Mouse (Mus musculus) embryo, embryonic 10.5 days (tissue): ENCODE data around the gene Depp1.
"Not testable (repeated sequence)": the region's sequence is repeated elsewhere in the genome, so short reads cannot be mapped to it uniquely, and the experiment has no call there.

Experiments used
- DNase-seq: peaks from one replicate; pipeline ENCODE4 v3.0.0-alpha.2; 2015; ENCODE audit warnings: low spot score

Depp1 gene

GRCm38 (mm10) chr6:116650406-116650805 lies at the start of gene Depp1:
Depp1 (plus strand) TSS chr6:116650609.
- DNase-seq: peak; percentile 50

- not testable (repeated sequence) for DNase-seq
Observed at GRCm38 (mm10) chr6:116600969-116601368, 49.4 kb upstream of the Depp1 start.

DNA sequence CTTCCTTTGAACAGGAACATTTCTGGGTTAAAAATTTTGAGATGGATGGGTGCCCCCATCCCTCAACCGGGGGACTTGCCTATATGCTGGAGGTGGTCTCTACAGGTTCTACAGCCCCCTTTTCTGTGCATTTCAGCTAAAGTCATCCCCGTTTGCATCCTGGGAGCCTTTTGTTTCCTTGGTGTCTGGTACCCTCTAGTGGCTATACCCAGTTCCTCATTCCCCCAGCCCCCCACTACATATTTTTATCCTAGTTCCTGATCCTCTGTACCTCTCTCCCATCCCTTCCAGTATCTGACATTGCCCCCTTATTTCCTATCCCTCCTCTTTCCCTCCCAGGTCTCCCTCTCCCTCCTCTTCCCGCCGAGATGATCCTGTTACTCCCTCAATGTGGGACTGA lies 43.2 kb upstream of the Depp1 start:
- DNase-seq: no peak

DNA sequence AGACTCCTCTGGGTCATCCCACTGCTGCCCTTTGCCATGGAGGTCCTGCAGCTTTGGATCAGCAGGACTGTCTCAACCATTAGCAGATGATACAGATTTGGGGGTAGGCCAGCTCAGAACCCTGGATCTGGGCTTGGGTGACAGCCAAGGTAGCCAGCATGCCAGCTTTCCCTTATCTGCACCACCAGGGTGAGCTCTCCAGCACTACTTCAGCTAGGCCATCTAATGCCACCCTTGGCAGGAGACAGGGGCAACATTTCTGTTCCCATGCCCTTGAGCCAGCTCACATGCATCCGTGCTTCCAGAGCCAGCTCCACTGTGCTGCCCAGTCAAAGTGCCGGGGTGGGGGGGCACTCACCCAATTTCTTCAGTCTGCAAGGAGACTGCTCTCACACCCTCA lies 34.7 kb upstream of the Depp1 start:
- no peak for DNase-seq

- no peak for DNase-seq
Observed at GRCm38 (mm10) chr6:116618073-116618472, 32.3 kb upstream of the Depp1 start.

DNA sequence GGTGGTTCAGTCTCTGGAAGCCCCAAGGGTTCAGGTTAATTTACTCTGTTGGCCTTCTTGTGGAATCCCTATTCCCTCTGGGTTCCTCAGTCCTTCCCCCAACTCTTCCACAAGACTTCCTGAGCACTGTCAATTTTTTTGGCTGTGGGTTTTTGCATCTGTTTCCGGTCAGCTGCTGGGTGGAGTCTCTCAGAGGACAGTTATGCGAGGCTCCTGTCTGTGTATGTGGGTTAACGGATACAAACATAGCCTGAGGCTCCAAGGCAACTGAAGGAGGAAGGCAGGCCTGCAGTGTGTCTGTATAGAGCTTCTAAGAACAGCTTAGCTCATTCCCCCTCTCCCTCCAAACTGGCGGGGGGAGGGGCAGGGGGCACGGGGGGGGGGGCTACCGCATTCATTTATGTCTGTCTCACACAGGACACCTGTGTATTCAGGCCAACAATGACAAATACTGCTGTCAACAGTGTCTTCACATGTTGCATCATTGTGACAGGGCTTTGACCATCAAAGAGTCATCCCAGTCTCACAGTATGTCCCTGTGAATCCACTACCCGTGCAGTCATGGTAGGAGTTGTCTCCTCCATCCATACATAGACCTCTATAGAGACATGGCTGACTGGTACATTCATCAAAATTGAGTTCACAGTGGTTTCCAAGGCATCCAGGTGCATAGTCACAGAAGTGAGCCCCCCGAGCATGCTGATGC lies 28.9 kb upstream of the Depp1 start:
- no peak for DNase-seq

GRCm38 (mm10) chr6:116626417-116626816 lies 24.0 kb upstream of the Depp1 start:
- not testable (repeated sequence) for DNase-seq

DNA sequence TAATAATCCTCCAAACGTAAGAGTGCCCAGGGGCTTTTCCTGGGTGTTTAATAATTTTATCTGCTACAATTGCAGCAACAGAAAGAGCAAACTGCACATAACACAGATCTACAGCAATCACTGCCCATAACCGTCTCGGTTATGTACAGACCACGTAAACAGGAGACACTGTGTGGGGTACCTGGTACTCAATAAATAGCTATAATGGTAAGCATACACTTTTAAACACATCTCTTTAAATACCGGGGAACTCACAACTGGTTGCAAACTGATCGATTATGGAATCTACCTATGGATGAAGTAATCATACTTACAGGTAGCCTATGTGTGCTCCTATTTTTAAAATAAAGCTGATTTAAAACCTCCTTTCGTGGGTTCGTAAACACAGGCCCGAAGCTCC lies 22.3 kb upstream of the Depp1 start:
- DNase-seq: peak; percentile 31

DNA sequence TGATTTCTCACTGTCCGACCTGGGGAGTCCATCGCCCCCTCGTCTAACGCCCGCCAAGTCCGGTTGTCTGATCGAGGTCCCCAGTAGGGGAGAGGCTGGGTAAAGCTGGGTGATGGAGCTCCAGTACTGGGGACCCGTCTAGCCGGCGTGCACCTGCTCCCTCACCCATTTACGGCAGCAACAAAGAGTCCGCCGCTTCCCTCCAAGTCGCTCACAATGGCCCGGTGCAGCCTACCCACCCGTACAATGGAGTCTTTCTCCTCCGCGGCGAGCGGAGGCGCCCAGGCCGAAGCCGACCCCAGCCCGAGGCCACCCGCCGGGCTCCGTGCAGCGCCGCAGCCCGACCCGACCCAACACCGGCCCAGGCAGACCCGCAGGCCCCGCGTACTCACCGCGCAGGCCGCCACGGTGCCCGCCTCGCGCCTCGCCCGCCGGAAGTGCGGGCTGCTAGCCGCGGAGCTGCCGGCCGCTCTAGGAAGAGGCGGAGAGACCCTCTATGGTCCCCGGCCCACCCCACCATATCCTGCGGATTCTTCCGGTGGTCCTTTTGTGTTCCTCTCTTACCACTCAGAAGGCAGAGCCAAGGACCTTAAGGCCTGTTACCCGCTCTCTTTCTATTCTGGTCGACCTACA lies 21.8 kb upstream of the Depp1 start, which contains the start of gene Zfp422:
TSS of gene Zfp422 (minus strand) at position 461 of the 633 bp plus-strand sequence.
- DNase-seq: peak; percentile 88

- DNase-seq: peak; percentile 17
Observed at GRCm38 (mm10) chr6:116629766-116630165, 20.6 kb upstream of the Depp1 start.

DNA sequence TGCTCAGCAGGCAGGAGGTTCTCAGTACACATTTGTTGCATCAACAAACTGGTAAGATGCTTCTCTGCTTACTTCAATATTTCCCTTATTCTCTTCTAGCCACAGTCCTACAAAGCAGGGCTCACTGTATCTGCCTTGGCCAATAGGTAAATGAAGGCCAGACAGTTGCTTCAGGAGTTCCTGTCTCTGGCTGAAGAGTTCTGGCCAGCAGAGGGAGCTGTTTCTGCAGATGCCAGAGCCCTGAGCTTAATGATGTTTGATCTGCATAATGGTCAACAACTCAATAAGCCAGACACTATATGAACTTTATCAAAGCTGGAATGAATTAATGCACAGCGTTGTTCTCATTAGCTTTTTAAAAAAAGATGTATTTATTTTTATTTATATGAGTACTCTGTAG lies 18.3 kb upstream of the Depp1 start:
- DNase-seq: peak; percentile 77

DNA sequence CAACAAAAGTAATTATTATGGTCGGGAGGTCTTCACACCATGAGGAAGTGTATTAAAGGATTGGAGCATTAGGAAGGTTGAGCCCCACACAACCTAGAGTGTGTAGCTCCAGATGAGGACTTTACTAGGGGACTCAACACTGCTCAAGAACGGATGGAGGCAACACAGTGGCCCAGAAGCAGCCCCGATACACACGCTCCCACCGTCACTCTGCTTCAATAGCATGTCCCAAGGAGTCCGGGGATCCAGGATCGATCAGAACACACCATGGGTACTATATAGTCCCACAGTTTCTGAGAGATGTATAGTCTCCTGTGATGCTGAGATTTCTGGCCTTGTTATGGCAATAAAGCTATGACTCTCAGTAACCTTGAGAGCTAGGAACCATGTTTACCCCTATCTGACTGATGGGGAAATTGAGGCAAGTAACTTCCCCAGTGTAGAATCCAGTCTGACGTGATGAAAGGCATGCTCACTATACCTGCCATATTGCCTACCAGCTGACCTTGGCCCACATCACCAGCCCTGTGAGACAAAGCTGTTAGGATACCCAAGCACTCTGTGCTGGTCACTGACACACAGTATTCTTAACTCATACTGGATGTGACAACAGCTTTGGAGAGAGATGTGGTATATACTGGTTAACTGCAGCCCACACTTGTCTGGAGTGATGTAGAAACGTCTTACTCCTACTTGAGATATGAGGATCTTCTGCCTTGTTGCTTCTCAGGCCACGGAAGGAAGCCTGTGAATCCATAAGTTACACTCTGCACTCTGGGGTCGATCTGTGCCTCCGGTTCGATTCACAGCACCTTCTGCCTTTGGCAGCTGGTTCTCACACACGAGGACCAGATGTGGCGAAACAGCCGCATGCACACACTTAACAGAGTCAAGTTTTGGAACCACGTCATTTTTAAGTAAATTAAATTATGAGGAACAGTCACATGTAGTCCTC lies 16.4 kb upstream of the Depp1 start:
- no peak for DNase-seq

DNA sequence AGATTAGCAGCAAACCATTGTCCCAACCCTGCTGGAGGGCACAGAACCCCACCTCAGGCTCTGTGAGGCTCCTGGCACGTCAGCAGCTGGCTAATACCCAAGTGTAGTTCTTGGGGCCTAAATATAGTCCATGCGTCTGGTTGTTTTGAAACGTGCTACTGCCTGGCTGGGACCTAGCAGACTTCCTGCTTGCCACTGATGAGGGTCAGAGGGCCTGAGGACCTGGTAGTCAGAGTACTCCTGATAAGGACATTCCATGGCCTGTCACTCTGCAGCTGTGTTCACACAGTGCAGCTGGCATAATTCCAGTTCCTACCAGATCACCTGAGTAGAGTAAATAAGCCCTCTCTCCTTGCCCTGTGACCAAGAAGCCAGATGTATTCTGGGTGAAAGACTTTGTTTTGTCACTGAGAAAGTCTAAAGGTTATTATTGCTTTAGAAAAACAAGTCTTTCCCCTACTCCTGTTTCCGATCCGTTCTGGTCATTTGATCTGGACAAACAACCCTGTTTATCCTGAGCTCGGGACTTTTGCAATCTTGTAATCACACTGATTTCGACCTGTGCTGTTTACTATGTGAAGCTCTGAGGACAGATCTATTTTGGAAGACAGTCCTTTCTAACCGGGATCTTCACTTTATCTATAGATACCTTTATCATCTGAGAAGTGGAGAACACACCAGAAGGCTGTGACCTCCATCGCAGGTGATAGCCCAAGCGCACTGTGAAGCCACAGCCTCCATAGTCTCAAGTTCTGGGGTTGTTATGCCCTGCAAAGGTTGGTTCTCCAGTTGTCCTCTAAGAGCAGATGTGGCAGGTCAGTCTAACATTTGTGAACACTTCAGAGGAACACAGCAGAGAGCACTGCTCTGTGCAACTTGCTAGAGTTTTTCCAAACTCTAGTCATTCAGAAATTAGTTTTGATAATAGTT lies 14.9 kb upstream of the Depp1 start:
- peak; percentile 35 for DNase-seq

- DNase-seq: no peak
Observed at GRCm38 (mm10) chr6:116636581-116637235, 13.7 kb upstream of the Depp1 start.

GRCm38 (mm10) chr6:116637496-116637895 lies 12.9 kb upstream of the Depp1 start:
- no peak for DNase-seq

GRCm38 (mm10) chr6:116638871-116639270 lies 11.5 kb upstream of the Depp1 start:
- no peak for DNase-seq

GRCm38 (mm10) chr6:116639663-116640062 lies 10.7 kb upstream of the Depp1 start:
- DNase-seq: no peak

GRCm38 (mm10) chr6:116642942-116643341 lies 7.5 kb upstream of the Depp1 start:
- DNase-seq: no peak

- DNase-seq: no peak
Observed at GRCm38 (mm10) chr6:116643881-116644280, 6.5 kb upstream of the Depp1 start.

DNA sequence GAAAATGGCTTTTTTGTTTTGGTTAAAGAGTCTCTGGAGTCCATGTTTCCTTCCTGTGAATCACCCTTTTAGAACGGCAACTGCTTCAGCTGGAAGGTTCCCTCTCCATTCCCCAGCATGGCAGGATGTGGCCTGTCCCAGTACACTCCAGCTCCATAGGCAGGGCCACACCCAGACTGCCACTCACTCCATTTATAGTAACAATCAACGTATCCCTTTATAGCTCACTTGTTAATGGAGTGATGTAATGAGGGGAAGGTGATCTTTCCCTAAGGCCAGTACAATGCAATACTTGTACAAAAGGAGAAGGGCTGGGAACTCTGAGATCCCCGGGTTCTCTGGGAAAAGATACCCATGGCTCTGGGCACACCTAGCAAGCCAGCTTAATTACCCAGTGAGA lies 6.1 kb upstream of the Depp1 start:
- DNase-seq: no peak

DNA sequence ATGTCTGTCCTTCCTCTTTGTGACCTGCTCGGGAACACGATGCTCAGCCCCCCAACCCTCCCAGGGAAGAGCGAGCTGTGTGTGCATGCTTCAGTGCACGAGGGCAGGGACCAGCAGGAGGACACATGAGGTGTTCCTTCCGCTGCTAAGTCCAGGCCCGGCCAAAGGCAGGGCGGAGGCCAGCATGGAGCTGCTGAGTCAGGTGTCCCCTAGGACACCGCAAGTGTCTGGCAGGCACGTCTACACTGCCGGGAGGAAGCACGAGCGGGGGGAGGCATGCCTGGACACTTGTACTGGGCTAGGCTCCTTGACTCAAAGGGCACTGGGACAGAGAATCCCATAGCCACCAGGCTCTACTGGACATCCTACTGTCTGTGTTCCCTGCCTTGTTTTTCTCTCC lies 2.6 kb upstream of the Depp1 start:
- DNase-seq: no peak
